Mouse (Mus musculus) olfactory bulb, adult 2 months (tissue): ENCODE data around the gene Nup210l.

Experiments used
- CTCF ChIP-seq: fragments of 200-500 bp; IDR thresholded peaks from 2 replicates; pipeline ENCODE4 v1.5.1; 2012; ENCODE audit warnings: low read depth, mild to moderate bottlenecking, low read length, moderate library complexity; ENCODE audit not compliant: insufficient read depth
- POLR2A ChIP-seq: fragments of 200-500 bp; IDR thresholded peaks from 2 replicates; pipeline ENCODE4 v1.6.1; 2012; ENCODE audit warnings: mild to moderate bottlenecking, low read depth, low read length, moderate library complexity; ENCODE audit not compliant: insufficient read depth

DNA sequence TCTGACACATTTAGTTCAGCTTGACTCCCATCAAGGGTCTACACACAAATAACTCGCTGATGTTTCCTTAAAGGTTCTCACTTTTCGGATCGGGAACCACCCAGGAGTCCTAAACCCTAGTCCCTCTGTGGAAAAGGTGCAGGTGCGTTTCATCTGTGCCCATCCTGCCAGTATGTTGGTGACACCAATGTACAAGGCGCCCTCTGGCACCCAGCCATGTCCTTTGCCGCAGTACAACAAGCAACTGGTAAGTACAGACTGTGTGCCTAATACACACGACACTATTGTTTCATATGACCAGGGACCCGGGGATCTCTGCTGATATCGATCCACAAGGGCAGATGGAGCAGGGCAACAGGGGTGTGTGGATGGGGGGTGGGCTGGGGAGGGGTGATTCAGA lies 55.8 kb downstream of the Nup210l start:
- TF ChIP-seq CTCF (no peak), POLR2A (no peak)
